Mouse (Mus musculus) c-Kit-negative CD71-positive TER-119-positive erythroid progenitor cells, embryonic 14.5 days (primary cell): ENCODE measurements at regions not wholly inside any gene's neighbourhood (a gene's known extent, or its start where the extent isn't known, plus 50 kb on each side); places are given as distances from the start of the nearest gene placed in this dataset.
"Not testable (repeated sequence)": the region's sequence is repeated elsewhere in the genome, so short reads cannot be mapped to it uniquely, and the experiment has no call there.

Source experiments
- DNase-seq: peaks from one replicate; pipeline ENCODE4 v3.0.0-alpha.2; 2013; ENCODE audit warnings: low read depth, low spot score

- no peak for DNase-seq
Measured at GRCm38 (mm10) chr6:95058017-95058416, 59.0 kb upstream of the Kbtbd8 start.

- no peak for DNase-seq
Measured at GRCm38 (mm10) chr6:95056222-95056621, 60.8 kb upstream of the Kbtbd8 start.

GRCm38 (mm10) chr6:95053717-95054382 is 63.2 kb upstream of the Kbtbd8 start:
- DNase-seq: no peak

GRCm38 (mm10) chr6:95041351-95041750 is 75.7 kb upstream of the Kbtbd8 start:
- DNase-seq: not testable (repeated sequence)

DNA sequence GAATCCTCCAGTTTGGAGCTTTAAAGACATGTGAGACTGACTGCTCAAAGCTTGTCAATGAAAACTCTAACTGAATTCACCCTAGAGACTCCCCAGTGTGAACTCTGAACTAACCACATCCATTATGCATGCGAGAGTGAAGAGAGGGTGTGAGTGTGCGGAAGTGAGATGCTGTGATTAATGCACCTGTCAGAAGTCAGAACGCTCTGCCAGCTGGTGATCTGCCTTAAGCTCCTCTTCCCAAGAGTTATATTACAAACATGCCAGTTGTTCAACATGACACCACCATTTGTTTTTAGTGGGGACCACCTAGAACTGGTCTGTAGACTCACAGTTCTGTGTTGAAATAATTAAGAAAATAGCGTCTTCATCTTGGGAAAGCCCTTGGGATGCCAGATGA is 92.8 kb upstream of the Kbtbd8 start:
- DNase-seq: no peak

DNA sequence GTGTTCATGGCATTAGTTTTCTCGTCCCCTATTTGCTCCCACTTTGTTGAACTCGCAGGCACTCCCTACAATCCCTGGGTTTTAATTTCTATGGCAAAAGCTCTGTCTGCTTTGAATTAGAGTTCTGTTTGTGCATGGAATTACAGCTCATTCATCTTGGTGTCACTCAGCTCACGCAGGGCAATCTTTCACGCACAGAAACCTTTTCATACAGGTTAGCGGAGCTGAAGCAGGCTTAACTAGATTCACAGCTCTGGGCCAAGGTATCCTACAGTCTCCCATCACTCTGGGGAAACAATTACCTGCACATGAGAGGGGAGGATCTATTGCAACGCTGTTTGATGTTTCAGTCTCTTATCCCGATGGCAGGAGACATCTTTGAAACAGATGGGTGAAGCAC is 95.3 kb upstream of the Kbtbd8 start:
- DNase-seq: no peak

GRCm38 (mm10) chr6:95017911-95018310 is 99.1 kb upstream of the Kbtbd8 start:
- no peak for DNase-seq

- DNase-seq: no peak
Measured at GRCm38 (mm10) chr6:95017484-95017883, 99.6 kb upstream of the Kbtbd8 start.

GRCm38 (mm10) chr6:95013096-95013495 is 103.9 kb upstream of the Kbtbd8 start:
- DNase-seq: no peak

DNA sequence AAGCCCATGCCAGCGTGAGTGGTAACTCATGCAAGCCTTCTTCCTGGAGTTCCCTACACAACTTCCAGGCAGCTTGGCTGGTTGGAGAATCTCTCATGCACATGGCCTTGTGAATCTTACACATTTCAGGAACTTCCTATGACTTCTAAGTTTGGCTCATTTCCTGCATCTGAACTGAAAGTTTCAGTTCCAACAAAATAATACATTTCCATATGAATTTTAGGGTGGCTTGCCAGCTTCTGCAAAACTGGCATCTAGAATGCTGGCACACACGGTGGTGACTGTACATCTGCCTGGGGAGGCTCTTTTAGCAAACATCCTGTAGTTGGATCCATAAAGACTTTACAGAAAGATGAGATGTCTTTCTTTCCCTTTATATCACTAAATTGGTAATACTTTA is 110.6 kb upstream of the Kbtbd8 start:
- DNase-seq: no peak

- no peak for DNase-seq
Measured at GRCm38 (mm10) chr6:95003716-95004115, 113.3 kb upstream of the Kbtbd8 start.

DNA sequence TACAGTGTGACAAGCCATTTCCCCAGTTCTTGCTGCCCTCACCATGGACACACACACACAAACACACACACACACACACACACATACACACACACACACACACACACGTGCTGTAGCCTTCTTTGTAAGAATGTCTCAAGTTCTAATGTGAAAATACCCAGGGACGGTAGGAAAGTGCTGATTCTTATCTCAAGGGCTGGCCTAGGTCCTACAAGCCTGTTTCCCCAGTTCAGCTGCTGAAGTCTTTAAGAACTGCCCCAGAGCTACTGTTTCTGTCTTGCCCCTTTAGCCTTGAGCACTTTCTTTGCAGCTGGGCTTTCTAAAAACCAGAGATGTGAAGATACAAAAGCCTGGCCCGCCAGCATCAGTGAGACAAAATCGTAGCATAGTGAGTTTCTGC is 117.5 kb upstream of the Kbtbd8 start:
- no peak for DNase-seq

DNA sequence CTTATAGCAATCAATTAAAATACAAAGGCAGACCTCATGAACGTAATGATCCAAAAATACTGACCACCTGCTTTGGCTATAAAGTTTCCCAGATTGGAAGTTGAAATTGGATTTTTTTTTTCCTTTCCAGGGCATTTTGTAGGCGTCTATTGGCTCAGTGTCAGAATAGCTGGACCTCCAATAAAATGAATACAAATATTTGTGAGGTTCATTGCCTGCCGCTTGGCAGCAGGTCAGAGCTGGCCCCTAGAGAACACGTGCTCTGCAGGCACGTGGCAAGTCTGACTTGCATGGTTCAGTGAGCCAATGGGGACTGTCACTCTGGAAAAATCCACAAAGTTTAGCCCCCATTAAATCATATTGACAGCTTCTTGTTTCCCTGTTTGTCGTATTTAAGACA is 118.0 kb upstream of the Kbtbd8 start:
- no peak for DNase-seq

- no peak for DNase-seq
Measured at GRCm38 (mm10) chr6:94998371-94998770, 118.7 kb upstream of the Kbtbd8 start.

GRCm38 (mm10) chr6:94994376-94994775 is 122.7 kb upstream of the Kbtbd8 start:
- no peak for DNase-seq

GRCm38 (mm10) chr6:94987427-94987826 is 129.6 kb upstream of the Kbtbd8 start:
- no peak for DNase-seq

- no peak for DNase-seq
Measured at GRCm38 (mm10) chr6:94986346-94986745, 130.7 kb upstream of the Kbtbd8 start.

DNA sequence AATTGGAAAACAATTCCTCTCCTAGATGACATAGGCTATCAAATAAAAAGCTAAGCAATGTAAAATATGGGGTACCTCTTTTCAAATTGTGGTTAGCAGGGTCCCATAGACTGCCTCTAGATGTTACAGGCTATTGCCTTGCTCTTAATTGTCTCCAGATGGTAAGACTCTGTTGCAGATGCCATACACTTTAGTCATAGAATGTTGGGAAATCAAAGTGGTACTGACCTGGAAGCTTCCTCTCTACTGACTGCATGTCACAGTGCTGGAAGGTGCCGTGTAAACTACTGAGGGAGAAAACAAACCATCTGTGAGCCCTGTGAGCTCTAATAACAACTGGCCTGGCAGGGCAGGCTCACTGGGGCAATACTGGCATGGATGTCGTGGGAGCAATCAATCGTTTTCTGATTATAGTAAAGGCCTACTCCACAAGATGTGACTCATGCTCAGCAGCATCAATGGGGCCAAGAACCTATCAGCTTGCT is 132.6 kb upstream of the Kbtbd8 start:
- no peak for DNase-seq

GRCm38 (mm10) chr6:94968683-94969082 is 148.4 kb upstream of the Kbtbd8 start:
- DNase-seq: no peak

DNA sequence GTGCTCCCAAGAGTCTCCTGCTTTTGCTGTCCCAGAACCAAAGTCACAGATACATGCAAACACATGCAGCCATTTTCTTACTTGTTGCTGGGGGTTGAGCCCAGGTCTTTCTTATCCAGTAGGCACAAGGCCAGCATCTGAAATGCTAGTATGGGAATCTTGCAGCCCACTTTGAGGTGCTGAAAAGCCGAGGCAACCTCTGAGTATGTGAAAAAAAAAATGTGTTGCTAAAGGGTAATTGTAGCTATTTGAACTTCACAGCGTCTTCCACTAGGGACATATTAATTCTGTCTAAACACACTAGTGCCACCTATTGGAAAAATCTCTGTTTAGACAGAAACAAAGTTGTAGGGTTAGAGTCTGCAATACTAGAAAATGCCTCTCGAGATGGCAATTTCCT is 150.1 kb upstream of the Kbtbd8 start:
- no peak for DNase-seq

GRCm38 (mm10) chr6:94963204-94963603 is 153.8 kb upstream of the Kbtbd8 start:
- no peak for DNase-seq

DNA sequence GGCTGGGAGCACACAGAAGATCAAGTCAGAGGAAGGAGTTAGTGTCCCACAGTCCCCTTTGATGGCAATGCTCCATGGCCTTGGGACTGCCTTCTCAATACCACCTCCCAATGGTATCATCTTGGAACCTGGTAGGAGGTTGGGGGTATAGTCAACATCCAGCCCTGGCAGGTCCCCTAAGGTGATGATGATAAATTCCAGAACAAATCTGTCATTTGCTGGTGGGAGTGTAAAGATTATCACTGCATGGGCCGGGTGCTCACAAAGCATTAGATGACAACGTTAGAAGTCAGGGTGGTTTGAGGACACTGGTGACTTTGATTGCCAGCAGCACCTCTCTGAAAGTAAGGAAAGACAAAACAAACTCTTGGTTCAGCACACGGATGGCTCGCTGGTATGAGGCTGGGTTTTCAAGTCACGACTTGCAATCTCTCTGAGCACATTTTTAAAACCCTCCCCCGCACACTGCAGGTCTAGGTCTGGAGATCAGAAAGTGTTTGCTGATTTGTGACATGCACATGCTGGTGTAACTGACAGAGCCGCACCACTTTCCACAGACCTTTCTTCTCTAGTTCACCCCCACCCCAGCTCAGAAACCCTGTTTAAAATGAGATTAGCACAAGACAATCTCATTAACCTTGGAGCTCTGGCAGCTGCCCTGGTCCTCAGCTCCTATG is 154.5 kb upstream of the Kbtbd8 start:
- DNase-seq: no peak

DNA sequence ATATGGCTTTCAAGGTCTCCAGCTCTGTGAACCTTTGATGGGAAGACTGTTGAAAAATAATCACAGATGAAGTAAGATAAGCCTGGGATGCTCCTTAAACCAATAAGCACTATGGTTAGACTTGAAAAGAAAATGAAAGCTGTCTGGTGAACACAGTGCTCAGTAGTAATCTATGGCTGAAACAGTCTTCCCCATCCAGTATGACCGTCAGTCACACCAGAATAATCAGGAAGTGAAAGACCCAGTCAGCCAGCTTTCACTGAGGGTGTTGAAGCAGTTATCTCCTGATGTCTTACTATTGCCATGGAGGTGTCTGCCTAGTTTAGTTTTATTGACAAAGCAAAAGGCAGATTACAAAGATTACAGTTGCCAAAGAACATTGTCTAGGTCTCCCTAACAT is 155.2 kb upstream of the Kbtbd8 start:
- DNase-seq: no peak
